Mouse (Mus musculus) adrenal gland, postnatal 14 days (tissue): ENCODE measurements at regions not wholly inside any gene's neighbourhood (a gene's known extent, or its start where the extent isn't known, plus 50 kb on each side); places are given as distances from the start of the nearest gene placed in this dataset.
A peak's percentile ranks its signal among the peaks of the same experiment; 100 is the strongest.

Experiments
- DNase-seq: peaks from one replicate; pipeline ENCODE4 v3.0.0; 2021; ENCODE audit warnings: mixed read lengths

DNA sequence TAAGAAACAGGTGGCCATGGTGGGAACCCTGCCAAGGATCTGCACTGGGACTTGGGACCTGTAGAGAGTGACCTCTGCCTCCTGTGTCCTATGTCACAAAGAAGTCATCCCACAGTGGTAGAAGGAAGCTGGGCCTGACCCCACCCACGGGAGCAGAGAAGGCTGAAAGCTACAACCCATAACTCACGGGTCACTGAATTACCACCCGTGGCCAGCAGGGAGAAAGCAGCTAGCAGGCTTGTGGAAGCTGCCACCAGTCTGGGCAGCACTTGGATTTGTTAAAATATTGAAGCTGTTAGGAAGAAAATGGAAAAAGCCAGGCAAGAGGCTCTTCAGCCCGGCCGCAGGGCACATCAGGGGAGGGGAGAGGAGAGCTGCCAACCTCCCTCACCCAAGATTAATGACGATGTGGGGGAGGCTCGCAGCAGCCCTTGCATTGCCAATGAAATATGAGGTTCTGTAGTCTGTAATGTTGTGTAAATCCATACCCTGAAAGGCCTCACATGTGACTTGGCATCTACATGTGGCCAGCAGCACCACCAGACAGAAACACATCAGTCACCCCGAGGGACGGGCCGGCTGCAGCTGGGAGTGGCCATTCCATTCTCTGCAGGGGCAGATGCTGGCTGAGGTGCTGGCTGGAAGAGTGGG is 94.5 kb downstream of the Olfm1 start:
- peak; percentile 30 for DNase-seq

DNA sequence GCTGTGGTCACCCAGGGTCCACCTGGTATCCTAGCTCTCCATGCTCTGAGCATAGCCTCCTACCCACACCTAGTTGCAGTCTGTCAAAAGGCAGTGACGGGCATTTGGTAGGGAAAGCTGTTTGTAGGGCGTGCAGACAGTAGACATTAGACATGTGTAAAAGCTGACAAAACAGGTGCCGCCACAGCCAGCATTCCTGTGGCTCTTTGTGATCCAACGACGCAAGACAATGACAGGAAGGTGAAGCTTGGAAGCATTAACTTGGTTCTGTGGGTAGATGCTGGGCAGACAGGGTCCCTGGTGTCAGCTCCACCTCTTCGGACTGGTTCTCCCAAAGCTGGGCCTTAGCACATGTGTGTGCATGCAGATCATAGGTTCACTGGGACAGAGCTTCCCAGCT is 96.5 kb downstream of the Olfm1 start:
- no peak for DNase-seq

DNA sequence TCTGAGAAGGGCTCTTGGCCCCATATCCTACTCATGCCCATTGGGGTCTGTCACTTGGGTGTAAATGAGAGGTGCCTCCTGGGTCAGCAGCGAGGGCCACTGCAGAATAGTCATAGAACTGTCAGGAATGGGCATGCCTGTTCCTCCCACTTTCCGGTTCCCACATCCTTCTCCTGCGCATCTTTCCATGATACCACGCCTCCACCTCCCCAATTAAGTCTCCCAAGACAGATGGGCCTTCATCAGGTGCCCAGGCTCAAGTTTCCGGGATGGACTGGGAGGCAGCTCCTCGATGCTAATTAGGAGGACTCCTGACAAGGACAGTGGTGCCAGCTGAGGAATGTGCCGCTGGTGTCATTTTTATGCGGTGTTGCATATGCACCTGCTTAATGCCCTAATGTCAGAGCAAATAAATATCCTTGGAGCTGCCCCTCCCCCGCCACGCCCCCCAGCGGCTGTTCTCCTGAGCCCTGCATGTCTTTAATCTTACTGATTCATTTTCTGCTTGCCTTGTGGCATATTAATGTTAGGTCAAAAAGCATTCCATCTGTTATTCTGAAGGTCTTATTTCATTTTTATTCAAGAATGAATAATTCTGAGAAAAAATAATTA is 97.2 kb downstream of the Olfm1 start:
- peak; percentile 33 for DNase-seq

DNA sequence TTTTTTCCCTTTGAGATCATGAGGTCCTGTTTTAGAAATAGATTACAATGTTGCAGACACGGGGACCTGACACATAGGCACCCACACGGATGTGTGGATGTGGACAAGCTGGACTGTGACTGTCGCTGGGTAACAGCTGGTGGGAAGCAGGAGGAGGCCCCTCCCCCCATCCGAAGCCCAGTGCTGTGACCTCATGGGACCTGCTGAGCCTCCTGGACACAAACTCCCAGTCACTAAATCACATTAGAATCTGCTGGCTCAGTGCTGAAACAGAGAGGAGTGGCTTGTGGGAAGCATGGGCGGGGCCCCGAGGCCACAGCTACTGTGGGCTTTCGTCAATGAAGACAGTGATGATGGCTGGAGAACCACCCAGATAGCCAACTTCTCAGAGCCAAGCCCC is 101.7 kb downstream of the Olfm1 start:
- DNase-seq, result peak; percentile 55

DNA sequence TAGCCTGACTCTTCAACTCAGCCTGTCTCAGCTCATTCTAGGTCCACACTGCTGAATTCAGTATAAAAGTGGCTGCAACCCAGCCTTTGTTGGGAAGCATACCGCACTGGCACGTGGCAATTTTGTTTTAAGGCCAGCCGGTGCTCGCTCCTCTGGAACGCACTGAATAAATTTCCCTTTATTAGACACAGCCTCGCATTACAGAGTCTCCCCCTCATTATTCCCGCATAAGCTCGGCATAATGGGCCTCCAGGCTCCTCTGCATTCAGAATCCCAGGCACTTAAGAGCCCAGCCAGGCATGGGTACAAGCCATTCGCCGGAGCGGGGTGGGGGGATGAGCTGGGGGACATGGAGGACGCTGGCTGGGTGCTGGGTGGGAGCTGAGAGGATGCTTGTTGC is 103.4 kb downstream of the Olfm1 start:
- no peak for DNase-seq

DNA sequence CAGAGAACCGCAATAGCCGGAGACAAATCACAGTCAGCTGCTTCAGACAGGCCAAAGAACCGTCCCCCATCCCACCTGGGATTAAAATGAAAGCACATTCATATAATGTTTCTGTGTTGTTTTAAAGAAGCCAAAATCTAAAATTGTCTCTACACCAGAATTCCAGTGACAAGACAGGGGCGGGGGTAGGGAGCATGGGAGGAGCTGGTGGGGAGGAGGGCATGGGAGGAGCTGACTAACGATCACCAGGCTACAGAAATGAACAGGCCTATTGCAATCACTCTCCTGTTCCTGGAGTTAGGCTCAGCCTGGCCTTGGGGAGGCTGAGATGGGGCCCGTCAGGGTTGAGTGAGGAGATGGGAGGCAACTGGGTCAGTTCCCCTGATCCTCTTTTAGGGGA is 105.9 kb downstream of the Olfm1 start:
- no peak for DNase-seq

DNA sequence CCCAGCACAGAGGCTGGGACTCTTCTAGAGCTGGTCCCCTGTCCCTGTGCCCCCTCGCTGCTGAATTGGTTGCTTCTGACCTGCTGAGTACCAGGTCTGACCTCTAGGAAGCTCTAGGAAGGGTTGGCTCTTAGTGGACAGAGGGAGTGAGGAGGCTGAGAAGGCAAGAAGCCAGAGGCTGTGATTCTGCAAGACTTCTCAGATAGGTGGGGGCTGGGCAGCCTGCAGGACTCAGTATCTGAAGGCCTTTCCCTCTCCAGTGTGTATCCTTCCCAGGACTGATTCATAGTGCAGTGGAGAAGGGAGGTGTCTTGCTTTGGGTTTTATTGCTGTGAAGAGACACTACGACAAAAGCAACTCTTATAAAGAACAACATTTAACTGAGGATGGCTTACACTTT is 106.6 kb downstream of the Olfm1 start:
- DNase-seq, result peak; percentile 48

DNA sequence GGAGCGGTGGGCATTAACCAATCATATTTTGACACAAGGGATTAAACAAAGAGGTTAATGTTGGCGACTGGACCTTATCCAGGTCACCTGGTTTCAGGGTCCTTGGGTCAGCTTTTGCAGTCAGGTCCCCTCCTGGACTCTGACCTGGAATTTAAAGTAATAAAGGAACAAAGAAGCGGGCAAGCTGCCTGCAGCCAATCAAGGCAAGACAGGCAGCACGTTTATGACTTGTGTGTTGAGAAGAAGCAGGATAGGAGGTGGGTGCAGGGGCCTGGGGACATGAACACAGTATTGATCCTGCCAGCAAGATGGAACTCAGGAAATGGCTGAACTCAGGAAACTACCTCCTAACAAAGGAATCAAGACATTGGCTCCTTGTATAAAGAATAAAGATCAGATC is 108.5 kb downstream of the Olfm1 start:
- no peak for DNase-seq

DNA sequence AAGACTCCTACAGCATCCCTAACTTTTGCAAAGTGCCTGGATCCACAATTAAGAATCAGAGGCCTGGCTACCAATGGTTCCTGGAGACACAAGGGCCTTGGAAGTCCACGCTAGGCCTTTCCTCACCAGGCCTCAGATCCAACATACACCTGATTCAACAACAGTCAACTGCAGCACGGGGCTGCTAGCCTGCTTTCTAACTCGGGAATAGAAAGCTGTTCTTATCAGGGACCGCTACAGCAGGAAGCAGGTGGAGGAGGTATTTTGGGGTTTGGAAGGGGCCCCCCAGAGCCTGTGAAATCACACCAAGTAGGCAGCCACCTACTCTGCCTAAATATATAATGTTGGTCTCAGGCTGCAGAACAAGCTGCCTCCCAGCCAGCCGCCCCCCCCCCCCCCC is 111.1 kb downstream of the Olfm1 start:
- no peak for DNase-seq

DNA sequence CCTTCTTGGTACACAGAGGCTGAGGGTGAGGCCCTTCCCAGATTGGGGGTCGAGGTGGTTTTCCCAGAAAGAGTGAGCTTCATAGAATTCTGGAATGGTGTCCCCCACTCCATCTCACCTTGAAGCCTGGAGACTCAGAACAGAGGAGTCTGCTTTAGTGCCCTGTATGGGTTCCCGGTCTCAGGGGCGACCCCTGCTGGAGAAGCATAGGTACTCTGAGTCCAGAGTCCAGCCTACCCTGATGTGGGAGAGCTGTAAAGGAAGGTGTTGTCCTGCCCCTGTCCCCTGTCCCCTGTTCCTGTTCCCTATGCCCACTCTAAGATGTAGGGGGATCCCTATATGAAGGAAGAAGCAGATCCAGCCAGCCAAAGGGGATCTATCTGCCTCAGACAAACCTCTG is 111.9 kb downstream of the Olfm1 start:
- peak; percentile 84 for DNase-seq

DNA sequence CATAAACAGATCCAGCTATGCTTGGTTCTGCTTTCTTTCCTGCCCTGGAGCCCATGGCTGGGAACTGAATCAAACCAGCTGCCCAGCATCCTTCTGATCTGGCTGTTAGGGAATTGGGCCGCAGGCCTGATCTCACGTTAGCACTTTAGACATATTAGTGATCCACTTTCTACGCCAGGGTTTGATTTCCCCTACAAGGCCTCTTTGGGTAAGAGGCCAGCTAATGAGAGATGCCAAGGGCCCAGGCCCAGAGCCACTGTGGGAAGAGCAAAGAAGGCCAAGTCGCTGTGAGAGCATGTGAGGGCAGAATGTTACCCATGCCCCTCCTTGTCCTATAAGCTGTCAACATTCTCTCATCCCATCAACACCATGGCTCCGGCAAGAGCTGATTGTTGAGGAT is 116.3 kb downstream of the Olfm1 start:
- no peak for DNase-seq

DNA sequence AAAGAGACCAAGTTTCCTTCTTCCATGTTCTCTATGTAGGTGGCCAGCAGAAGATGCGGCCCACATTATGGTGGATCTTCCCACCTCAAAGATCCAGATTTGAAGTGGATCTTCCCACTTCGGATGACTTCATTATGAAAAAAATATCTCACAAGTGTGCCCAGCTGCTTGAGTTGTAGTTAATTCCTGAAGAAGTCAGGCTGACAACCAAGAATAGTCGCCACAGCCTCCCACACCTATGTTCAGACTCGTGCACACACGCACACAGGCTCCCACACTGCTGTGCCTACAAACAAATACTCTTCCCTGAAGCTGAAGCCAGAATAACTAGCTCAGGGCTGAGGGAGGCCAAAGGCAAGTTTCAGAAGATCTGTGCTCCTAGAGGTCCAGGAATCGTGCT is 119.4 kb downstream of the Olfm1 start:
- DNase-seq, result no peak

DNA sequence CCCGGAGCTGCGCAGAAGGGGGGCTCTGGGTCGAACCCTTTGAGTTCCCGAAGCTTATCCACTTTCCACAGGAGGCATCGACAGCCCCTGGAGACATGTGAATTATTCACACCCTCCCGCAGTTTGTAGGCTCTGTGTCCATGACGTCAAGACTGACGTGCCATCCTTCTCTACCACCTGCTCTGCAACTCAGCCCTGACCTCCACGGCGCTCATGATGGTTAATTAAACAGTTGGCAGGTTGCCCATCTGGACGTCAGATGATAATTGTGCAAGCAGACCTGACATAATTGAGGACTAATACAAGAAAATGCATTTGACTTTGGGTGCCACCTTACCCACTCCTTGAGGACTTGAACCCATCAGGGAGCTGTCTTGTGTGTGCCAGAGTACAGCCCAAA is 121.1 kb upstream of the Ppp1r26 start:
- no peak for DNase-seq

DNA sequence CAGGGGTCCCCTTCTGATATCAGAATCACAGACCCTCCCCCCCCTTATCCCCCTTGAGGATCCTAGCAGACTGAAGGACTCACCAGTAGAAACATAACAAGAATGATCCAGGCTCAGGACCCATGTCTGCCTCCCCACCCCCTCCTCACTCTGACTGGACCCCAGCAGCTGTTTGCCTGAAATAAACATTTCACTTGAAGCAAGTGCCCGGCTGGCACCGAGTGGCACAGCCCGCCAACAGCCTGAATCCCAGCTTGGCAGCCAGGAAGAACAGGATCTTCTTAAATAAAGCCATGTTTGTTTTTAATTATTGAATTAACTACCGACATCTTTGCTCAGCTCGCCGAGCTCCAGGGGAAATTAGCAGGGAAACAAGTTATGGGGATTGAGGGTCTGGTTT is 120.5 kb upstream of the Ppp1r26 start:
- DNase-seq, result no peak

DNA sequence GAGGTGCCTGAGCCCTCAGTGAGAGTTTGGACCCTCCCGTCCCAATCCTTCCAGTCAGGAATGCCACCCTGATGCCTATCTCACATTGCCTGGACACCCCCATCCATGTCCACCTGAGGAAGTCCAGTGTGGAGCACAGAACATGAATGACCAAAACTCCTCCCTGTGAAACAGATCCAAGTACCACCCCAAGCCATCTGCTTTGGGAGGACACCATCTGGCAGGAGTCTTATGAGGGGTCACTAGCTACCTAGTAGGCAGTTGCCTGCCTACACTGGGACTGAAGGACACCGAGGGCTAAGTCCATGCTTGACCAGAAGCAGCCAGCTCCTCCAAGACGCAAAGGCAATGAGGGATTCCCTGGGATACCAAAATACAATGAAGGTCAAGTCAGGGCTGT is 119.9 kb upstream of the Ppp1r26 start:
- DNase-seq, result no peak

DNA sequence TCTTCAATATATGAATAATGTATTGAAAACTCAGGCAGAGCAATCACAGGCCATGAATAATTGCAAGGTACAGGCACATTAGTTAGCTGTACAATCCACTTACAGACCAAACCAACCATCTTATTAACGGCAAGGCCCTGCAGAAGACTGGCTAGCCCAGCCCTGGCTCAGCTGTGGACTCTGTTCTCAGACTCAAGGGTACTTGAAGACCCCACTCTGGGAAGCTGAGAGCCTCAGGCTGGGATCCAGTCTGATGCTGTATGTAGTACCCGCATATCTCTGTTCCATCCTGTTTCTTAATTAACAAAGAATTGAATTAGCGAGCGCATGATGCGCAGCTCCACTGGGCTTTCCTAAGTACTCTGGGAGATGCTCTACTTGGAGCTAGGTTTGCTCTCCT is 117.5 kb upstream of the Ppp1r26 start:
- no peak for DNase-seq

DNA sequence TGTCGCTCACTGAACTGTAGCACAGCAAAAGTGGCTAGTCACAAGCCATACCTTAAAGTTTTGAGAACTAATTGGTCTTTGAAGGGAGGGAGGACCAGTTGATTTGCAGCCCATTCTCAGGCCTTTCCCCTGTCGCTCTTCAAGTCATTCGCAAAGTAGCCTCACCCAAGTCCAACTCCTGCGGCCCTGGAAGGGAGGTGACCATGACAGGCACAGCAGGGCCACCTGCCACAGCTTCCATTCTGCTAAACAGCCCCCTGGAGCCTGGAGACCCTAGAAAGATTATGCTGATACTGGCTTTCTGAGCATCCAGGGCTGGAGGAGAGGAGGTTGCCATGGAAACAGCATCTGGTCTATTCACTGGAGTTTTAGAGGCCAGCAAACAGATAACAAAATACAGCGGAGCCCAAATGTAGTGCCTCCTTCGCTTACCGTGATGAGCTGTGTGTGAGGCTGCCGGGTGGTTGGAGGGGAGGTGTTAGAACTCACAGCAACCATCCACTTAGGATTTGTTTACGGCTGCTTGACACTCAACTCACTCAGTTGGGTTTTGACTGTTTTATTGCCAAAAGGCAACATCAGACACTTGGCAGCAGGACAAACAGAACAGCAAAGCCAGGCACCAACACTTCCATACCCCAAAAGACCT is 111.3 kb upstream of the Ppp1r26 start:
- no peak for DNase-seq

DNA sequence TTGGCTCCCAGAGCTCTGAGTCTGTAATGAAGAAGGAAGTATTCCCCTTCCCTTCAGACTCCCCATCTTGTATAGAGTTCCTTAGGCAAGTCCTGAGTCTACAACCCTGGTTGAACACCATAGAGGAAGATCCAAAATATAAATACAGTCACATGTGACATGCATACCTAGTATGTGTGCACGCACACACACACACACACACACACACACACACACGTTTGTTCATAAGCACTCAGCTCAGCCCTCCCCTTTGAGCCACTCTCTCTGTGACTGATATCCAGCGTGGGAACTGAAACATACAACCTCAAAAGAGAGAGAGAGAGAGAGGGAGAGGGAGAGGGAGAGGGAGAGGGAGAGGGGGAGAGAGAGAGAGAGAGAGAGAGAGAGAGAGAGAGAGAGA is 110.8 kb upstream of the Ppp1r26 start:
- no peak for DNase-seq

DNA sequence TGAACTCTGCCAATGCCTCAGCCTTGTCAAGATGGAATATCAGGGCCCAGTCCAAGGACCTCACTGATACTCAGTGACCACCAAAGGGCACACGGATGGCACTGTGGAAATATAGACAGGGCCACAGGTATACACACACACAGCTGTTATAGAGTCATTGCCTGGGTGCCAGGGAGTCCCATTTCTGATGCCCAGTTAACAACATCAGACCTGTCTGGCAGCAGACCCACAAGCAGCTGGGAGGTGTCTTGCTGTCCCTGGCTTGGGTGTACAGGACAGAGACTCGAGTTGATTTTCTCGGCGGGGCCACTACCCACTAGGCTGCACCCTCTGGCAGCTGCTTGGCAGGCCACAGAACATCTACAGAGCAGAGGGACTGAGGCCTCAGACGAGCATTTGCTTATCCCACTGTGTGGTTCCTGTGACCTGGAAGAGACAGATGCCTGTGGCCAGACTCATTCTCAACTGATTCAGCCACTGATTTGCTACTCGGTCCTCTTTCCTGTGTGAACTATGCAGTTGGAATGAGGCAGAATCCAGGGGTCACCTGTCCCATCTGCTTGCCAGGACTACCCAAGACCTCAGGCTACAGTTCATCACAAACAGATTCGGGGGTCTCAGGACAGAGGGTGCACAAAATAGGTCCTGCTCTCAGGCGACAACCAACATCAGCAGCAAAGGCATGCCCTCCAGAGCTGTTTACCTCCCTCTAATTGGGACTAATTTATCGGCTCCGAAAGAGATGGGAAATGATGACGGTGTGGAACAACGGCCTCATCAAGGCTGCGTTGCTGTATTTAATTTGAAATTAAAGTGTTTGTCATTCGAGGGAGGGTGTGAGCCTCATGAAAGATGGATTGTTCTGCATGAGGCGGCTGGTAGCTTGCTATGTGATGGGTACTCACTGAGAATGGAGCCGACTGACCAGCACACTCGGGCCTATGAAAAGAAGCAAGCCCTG is 110.0 kb upstream of the Ppp1r26 start:
- no peak for DNase-seq

DNA sequence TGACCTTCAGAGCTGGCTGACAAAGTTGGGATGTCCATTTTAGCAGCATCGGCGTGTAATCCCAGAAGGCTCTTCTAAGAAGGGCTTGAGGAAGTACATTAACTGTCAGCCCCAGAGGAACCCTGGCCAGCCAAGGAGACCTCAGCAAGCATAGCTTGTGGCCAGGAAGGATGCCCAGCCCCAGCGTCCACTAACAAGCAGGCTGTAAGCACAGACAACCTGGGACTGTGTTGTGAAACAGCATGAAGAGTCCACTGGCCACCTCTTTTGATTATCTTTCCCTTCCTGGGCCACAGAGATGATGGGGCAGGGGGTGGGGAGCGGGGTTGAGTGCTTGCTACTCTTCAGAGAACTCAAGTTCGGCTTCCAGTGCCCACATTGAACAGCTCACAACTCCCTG is 109.0 kb upstream of the Ppp1r26 start:
- no peak for DNase-seq

DNA sequence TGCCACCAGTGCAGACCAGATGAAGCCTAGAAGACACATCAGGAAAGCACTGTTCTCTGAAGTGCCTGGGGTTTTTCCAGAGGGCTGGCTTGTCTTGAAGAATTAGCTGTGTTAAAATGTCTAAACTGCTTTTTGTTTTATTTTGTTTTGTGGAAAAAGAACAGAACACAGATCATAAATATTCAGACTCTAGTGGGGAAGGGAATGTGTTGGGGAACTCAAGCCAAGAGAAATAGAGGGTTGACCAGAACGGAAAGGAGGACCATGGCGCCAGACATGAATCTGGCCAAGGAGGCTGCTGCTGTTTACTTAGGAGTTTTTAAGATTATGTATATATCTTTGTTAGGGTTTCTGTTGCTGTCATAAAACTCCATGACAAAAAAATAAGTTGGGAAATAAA is 105.3 kb upstream of the Ppp1r26 start:
- DNase-seq, result no peak

DNA sequence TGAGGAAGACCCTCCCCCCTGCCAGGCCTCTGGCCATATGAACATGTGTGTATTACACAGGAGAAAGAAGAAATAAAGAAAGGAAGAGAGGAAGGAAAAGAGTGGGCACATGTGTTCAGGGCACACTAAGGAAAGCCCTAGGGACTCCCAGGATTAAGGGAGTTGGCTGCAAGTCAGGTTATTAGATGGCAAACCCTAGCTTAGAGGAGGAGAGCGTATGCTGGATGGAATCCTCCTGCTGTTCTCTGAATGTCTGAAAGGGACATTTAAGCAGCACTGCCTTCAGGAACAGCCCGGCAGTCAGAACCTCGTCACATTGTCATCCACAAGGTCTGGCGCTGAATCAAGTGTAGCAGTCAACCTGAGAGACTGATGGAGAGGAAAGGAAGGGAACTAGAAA is 98.1 kb upstream of the Ppp1r26 start:
- no peak for DNase-seq

DNA sequence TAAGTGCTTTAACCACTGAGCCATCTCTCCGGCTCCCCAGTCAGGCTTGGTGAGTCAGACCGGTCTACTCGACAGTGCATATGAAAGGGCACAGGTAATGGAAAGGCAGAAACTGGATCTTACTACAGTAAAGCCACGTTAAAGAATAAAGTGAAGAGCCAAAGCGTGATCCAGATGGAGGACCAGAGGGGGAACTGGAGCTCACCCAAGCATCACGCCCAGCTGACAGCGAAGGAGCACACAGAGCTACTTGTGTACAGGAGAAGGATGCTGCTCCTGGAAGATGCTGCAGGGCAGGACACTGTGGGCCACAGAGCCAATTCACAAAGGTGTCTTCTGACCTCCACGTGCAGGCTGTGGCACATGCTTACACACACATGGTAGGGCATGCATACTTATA is 96.7 kb upstream of the Ppp1r26 start:
- DNase-seq, result no peak
